Mouse (Mus musculus) cerebellum, adult 9-10 months (tissue): ENCODE measurements around the gene Cnp.
"Not testable (repeated sequence)": the region's sequence is repeated elsewhere in the genome, so short reads cannot be mapped to it uniquely, and the experiment has no call there.

ENCODE experiments used
- DNase-seq: peaks from one replicate; pipeline ENCODE4 v3.0.0; 2022

Gene Cnp

GRCm38 (mm10) chr11:100557563-100557962 is 17.1 kb upstream of the Cnp start:
- DNase-seq = no peak

GRCm38 (mm10) chr11:100559476-100559875 is 15.2 kb upstream of the Cnp start:
- DNase-seq = no peak

- no peak for DNase-seq
Measured at GRCm38 (mm10) chr11:100561748-100562147, 13.0 kb upstream of the Cnp start.

- no peak for DNase-seq
Measured at GRCm38 (mm10) chr11:100564297-100564696, 10.4 kb upstream of the Cnp start.

- no peak for DNase-seq
Measured at GRCm38 (mm10) chr11:100564703-100565102, 10.0 kb upstream of the Cnp start.

- DNase-seq = no peak
Measured at GRCm38 (mm10) chr11:100567229-100567628, 7.5 kb upstream of the Cnp start.

GRCm38 (mm10) chr11:100567815-100568245 is 6.9 kb upstream of the Cnp start:
- no peak for DNase-seq

- no peak for DNase-seq
Measured at GRCm38 (mm10) chr11:100568692-100569091, 6.0 kb upstream of the Cnp start.

- no peak for DNase-seq
Measured at GRCm38 (mm10) chr11:100569789-100570188, 4.9 kb upstream of the Cnp start.

- DNase-seq = peak; percentile 88
Measured at GRCm38 (mm10) chr11:100570430-100571201, 4.1 kb upstream of the Cnp start.

GRCm38 (mm10) chr11:100571202-100571567 is 3.5 kb upstream of the Cnp start:
- DNase-seq = peak; percentile 63

- no peak for DNase-seq
Measured at GRCm38 (mm10) chr11:100574188-100574587, 516 bp upstream of the Cnp start.

- DNase-seq = peak; percentile 51
Measured at GRCm38 (mm10) chr11:100575484-100575855, 766 bp downstream of the Cnp start.

GRCm38 (mm10) chr11:100576256-100576655 is 1.6 kb downstream of the Cnp start:
- no peak for DNase-seq

- no peak for DNase-seq
Measured at GRCm38 (mm10) chr11:100577852-100578599, 3.3 kb downstream of the Cnp start.

GRCm38 (mm10) chr11:100579116-100579799 is 4.6 kb downstream of the Cnp start:
- DNase-seq = no peak

- no peak for DNase-seq
Measured at GRCm38 (mm10) chr11:100580275-100580674, 5.6 kb downstream of the Cnp start.

- no peak for DNase-seq
Measured at GRCm38 (mm10) chr11:100581756-100582155, 7.1 kb downstream of the Cnp start.

GRCm38 (mm10) chr11:100582413-100582812 is 7.7 kb downstream of the Cnp start:
- DNase-seq = not testable (repeated sequence)

- no peak for DNase-seq
Measured at GRCm38 (mm10) chr11:100582836-100583235, 8.1 kb downstream of the Cnp start.

- DNase-seq = no peak
Measured at GRCm38 (mm10) chr11:100584561-100584961, 9.9 kb downstream of the Cnp start.

- DNase-seq = no peak
Measured at GRCm38 (mm10) chr11:100585148-100585547, 10.4 kb downstream of the Cnp start.

- DNase-seq = no peak
Measured at GRCm38 (mm10) chr11:100588462-100588861, 13.8 kb downstream of the Cnp start.
